Mouse (Mus musculus): ENCODE data around the gene Dock1. TPM values are rescaled to one million over a fixed set of nuclear protein-coding genes. Genes with fewer than 3 reads are reported as not detected.

Gene Dock1
- total RNA-seq, 1 experiment: 24.3 TPM

GRCm38 (mm10) chr7:135043931-135044765 is 373.7 kb downstream of the Dock1 start:
- no peak overlapping the region for H3K27ac ChIP-seq (ENCODE audit: insufficient read depth, low read depth, low read length, poor library complexity, severe bottlenecking)
- no peaks in the 10 kb centered on the region for H3K4me1 ChIP-seq (ENCODE audit: control insufficient read depth in 2 of 2, insufficient read depth in 2 of 2, low read length in 2 of 2, poor library complexity in 1 of 2)
- no peaks in the 10 kb centered on the region for H3K9me3 ChIP-seq (ENCODE audit: control insufficient read depth, insufficient read depth, low read depth, low read length)
- no peak overlapping the region for H3K4me3 ChIP-seq (ENCODE audit: insufficient read depth in 1 of 2, low read depth in 1 of 2, low read length in 2 of 2, poor library complexity in 1 of 2, severe bottlenecking in 1 of 2)
- TF ChIP-seq HCFC1 (IDR thresholded peaks at IDR 0.05; ENCODE audit: borderline replicate concordance, insufficient read depth, low read length) (no peak), ZC3H11A (IDR thresholded peaks at IDR 0.05; ENCODE audit: borderline replicate concordance, low read depth, low read length) (no peak), ZNF384 (IDR thresholded peaks at IDR 0.05; ENCODE audit: low read depth, low read length) (no peak), CHD2 (IDR thresholded peaks at IDR 0.05; ENCODE audit: low read depth, low read length) (no peak), MAFK (IDR thresholded peaks at IDR 0.05; ENCODE audit: insufficient read depth, low read depth, low read length) (no peak)
- H3K9ac ChIP-seq (ENCODE audit: insufficient read depth, low read depth, low read length, poor library complexity, severe bottlenecking): no peak overlapping the region
- no peaks in the 10 kb centered on the region for H3K36me3 ChIP-seq (ENCODE audit: control insufficient read depth, insufficient read depth, low read length, poor library complexity, severe bottlenecking)
- no peak for DNase-seq (ENCODE audit: low read depth, low spot score)
- in situ Hi-C loops (cut with MboI; ENCODE audit: low sequenced_read_pairs in 2 of 2, unreplicated experiment in 2 of 2): no loop called here

- in situ Hi-C loops (cut with MboI; ENCODE audit: low sequenced_read_pairs in 2 of 2, unreplicated experiment in 2 of 2): no loop called here
Observed at GRCm38 (mm10) chr7:135049416-135049815, 379.0 kb downstream of the Dock1 start.

GRCm38 (mm10) chr7:135053186-135053715 is 382.8 kb downstream of the Dock1 start:
- DNase-seq (ENCODE audit: low read depth, low spot score): no peak
- no peaks in the 10 kb centered on the region for H3K9me3 ChIP-seq (ENCODE audit: control insufficient read depth, insufficient read depth, low read depth, low read length)
- H3K27ac ChIP-seq (ENCODE audit: insufficient read depth, low read depth, low read length, poor library complexity, severe bottlenecking): no peak overlapping the region
- no peaks in the 10 kb centered on the region for H3K4me1 ChIP-seq (ENCODE audit: control insufficient read depth in 2 of 2, insufficient read depth in 2 of 2, low read length in 2 of 2, poor library complexity in 1 of 2)
- in situ Hi-C loops (cut with MboI; ENCODE audit: low sequenced_read_pairs in 2 of 2, unreplicated experiment in 2 of 2): no loop called here
- no peak overlapping the region for H3K4me3 ChIP-seq (ENCODE audit: insufficient read depth in 1 of 2, low read depth in 1 of 2, low read length in 2 of 2, poor library complexity in 1 of 2, severe bottlenecking in 1 of 2)
- TF ChIP-seq MAFK (IDR thresholded peaks at IDR 0.05; ENCODE audit: insufficient read depth, low read depth, low read length) (no peak), HCFC1 (IDR thresholded peaks at IDR 0.05; ENCODE audit: borderline replicate concordance, insufficient read depth, low read length) (no peak), CHD2 (IDR thresholded peaks at IDR 0.05; ENCODE audit: low read depth, low read length) (no peak), ZC3H11A (IDR thresholded peaks at IDR 0.05; ENCODE audit: borderline replicate concordance, low read depth, low read length) (no peak), ZNF384 (IDR thresholded peaks at IDR 0.05; ENCODE audit: low read depth, low read length) (no peak)
- H3K9ac ChIP-seq (ENCODE audit: insufficient read depth, low read depth, low read length, poor library complexity, severe bottlenecking): no peak overlapping the region
- H3K36me3 ChIP-seq (ENCODE audit: control insufficient read depth, insufficient read depth, low read length, poor library complexity, severe bottlenecking): no peaks in the 10 kb centered on the region

More at GRCm38 (mm10) chr7:135049416-135049815, 379.0 kb downstream of the Dock1 start:
- TF ChIP-seq ZC3H11A (IDR thresholded peaks at IDR 0.05; ENCODE audit: borderline replicate concordance, low read depth, low read length) (no peak), MAFK (IDR thresholded peaks at IDR 0.05; ENCODE audit: insufficient read depth, low read depth, low read length) (no peak), CHD2 (IDR thresholded peaks at IDR 0.05; ENCODE audit: low read depth, low read length) (no peak), HCFC1 (IDR thresholded peaks at IDR 0.05; ENCODE audit: borderline replicate concordance, insufficient read depth, low read length) (no peak), ZNF384 (IDR thresholded peaks at IDR 0.05; ENCODE audit: low read depth, low read length) (no peak)
- Histone ChIP-seq H3K36me3 (ENCODE audit: control insufficient read depth, insufficient read depth, low read length, poor library complexity, severe bottlenecking) (no peaks in the 10 kb centered on the region), H3K9ac (ENCODE audit: insufficient read depth, low read depth, low read length, poor library complexity, severe bottlenecking) (no peak overlapping the region), H3K9me3 (ENCODE audit: control insufficient read depth, insufficient read depth, low read depth, low read length) (no peaks in the 10 kb centered on the region), H3K4me1 (ENCODE audit: control insufficient read depth in 2 of 2, insufficient read depth in 2 of 2, low read length in 2 of 2, poor library complexity in 1 of 2) (no peaks in the 10 kb centered on the region), H3K4me3 (ENCODE audit: insufficient read depth in 1 of 2, low read depth in 1 of 2, low read length in 2 of 2, poor library complexity in 1 of 2, severe bottlenecking in 1 of 2) (no peak overlapping the region), H3K27ac (ENCODE audit: insufficient read depth, low read depth, low read length, poor library complexity, severe bottlenecking) (no peak overlapping the region)
- DNase-seq (ENCODE audit: low read depth, low spot score): no peak

GRCm38 (mm10) chr7:135054664-135055063 is 384.2 kb downstream of the Dock1 start:
- Histone ChIP-seq H3K9ac (ENCODE audit: insufficient read depth, low read depth, low read length, poor library complexity, severe bottlenecking) (no peak overlapping the region), H3K4me3 (ENCODE audit: insufficient read depth in 1 of 2, low read depth in 1 of 2, low read length in 2 of 2, poor library complexity in 1 of 2, severe bottlenecking in 1 of 2) (no peak overlapping the region), H3K4me1 (ENCODE audit: control insufficient read depth in 2 of 2, insufficient read depth in 2 of 2, low read length in 2 of 2, poor library complexity in 1 of 2) (no peaks in the 10 kb centered on the region), H3K36me3 (ENCODE audit: control insufficient read depth, insufficient read depth, low read length, poor library complexity, severe bottlenecking) (no peaks in the 10 kb centered on the region), H3K27ac (ENCODE audit: insufficient read depth, low read depth, low read length, poor library complexity, severe bottlenecking) (no peak overlapping the region), H3K9me3 (ENCODE audit: control insufficient read depth, insufficient read depth, low read depth, low read length) (no peaks in the 10 kb centered on the region)
- no peak for DNase-seq (ENCODE audit: low read depth, low spot score)
- no peak for TF ChIP-seq ZNF384 (IDR thresholded peaks at IDR 0.05; ENCODE audit: low read depth, low read length)
- TF ChIP-seq HCFC1 (IDR thresholded peaks at IDR 0.05; ENCODE audit: borderline replicate concordance, insufficient read depth, low read length): no peak
- no peak for TF ChIP-seq MAFK (IDR thresholded peaks at IDR 0.05; ENCODE audit: insufficient read depth, low read depth, low read length)
- TF ChIP-seq ZC3H11A (IDR thresholded peaks at IDR 0.05; ENCODE audit: borderline replicate concordance, low read depth, low read length): no peak
- no peak for TF ChIP-seq CHD2 (IDR thresholded peaks at IDR 0.05; ENCODE audit: low read depth, low read length)
- in situ Hi-C loops (cut with MboI; ENCODE audit: low sequenced_read_pairs in 2 of 2, unreplicated experiment in 2 of 2): no loop called here

Data from ES-E14 (cell line).